Mouse (Mus musculus) frontal cortex, adult (tissue): ENCODE measurements at regions not wholly inside any gene's neighbourhood (a gene's known extent, or its start where the extent isn't known, plus 50 kb on each side); places are given as distances from the start of the nearest gene placed in this dataset.

Source experiments
- ATAC-seq: cut with Nextera tagmentation; 2 replicates; pipeline ENCODE4 v1.9.2; 2017; ENCODE audit warnings: mild to moderate bottlenecking, moderate library complexity, mixed read lengths; ENCODE audit not compliant: low TSS enrichment

- peak; percentile 69; the same call in 1 of the 2 replicates for ATAC-seq
Observed at GRCm38 (mm10) chr15:69923833-69924232, 3423.1 kb upstream of the Lrrc6 start.

GRCm38 (mm10) chr15:69923280-69923679 is 3422.6 kb upstream of the Lrrc6 start:
- ATAC-seq: no peak

- ATAC-seq: peak; percentile 90
Observed at GRCm38 (mm10) chr15:69922176-69922575, 3421.5 kb upstream of the Lrrc6 start.

- no peak for ATAC-seq
Observed at GRCm38 (mm10) chr15:69885764-69886163, 3385.1 kb upstream of the Lrrc6 start.

- no peak for ATAC-seq
Observed at GRCm38 (mm10) chr15:69878511-69878910, 3377.8 kb upstream of the Lrrc6 start.

GRCm38 (mm10) chr15:69853521-69853920 is 3352.8 kb upstream of the Lrrc6 start:
- ATAC-seq: no peak

- no peak for ATAC-seq
Observed at GRCm38 (mm10) chr15:69849644-69850043, 3348.9 kb upstream of the Lrrc6 start.
